Mouse (Mus musculus): ENCODE results near the gene Ankrd6.

The Ankrd6 gene

GRCm38 (mm10) chr4:32853609-32854188, 96.9 kb downstream of the Ankrd6 start:
- no peak for DNase-seq

- no peak for DNase-seq
These were observed 97.8 kb downstream of the Ankrd6 start for GRCm38 (mm10) chr4:32852819-32853218.

- no peak for DNase-seq
These were observed 98.3 kb downstream of the Ankrd6 start for GRCm38 (mm10) chr4:32852294-32852693.

GRCm38 (mm10) chr4:32838401-32838800, 112.2 kb downstream of the Ankrd6 start:
- no peak for DNase-seq

- no peak for DNase-seq
These were observed 114.6 kb downstream of the Ankrd6 start for GRCm38 (mm10) chr4:32836071-32836470.

- no peak for DNase-seq
These were observed 116.1 kb downstream of the Ankrd6 start for GRCm38 (mm10) chr4:32834541-32834940.

- no peak for DNase-seq
These were observed 117.0 kb downstream of the Ankrd6 start for GRCm38 (mm10) chr4:32833494-32834282.

GRCm38 (mm10) chr4:32829316-32829715, 121.3 kb downstream of the Ankrd6 start:
- DNase-seq: no peak

- DNase-seq: no peak
These were observed 122.1 kb downstream of the Ankrd6 start for GRCm38 (mm10) chr4:32828385-32829077.

GRCm38 (mm10) chr4:32826925-32827324, 123.7 kb downstream of the Ankrd6 start:
- DNase-seq: peak; percentile 24

GRCm38 (mm10) chr4:32824254-32824653, 126.4 kb downstream of the Ankrd6 start:
- peak; percentile 28 for DNase-seq

GRCm38 (mm10) chr4:32820676-32821075, 130.0 kb downstream of the Ankrd6 start:
- no peak for DNase-seq

GRCm38 (mm10) chr4:32817478-32817877, 133.2 kb downstream of the Ankrd6 start:
- DNase-seq: no peak

- DNase-seq: no peak
These were observed 150.0 kb downstream of the Ankrd6 start for GRCm38 (mm10) chr4:32800577-32801170.

- peak; percentile 88 for DNase-seq
These were observed 150.6 kb downstream of the Ankrd6 start, which contains the start of gene Lyrm2 for GRCm38 (mm10) chr4:32799966-32800576. Gene Lyrm2 (plus strand): TSS chr4:32800253.

GRCm38 (mm10) chr4:32798976-32799375, 151.7 kb downstream of the Ankrd6 start:
- DNase-seq: no peak

- DNase-seq: no peak
These were observed 161.6 kb downstream of the Ankrd6 start for GRCm38 (mm10) chr4:32789020-32789419.

GRCm38 (mm10) chr4:32787110-32787509, 163.5 kb downstream of the Ankrd6 start:
- DNase-seq: no peak

GRCm38 (mm10) chr4:32779996-32780395, 170.6 kb downstream of the Ankrd6 start:
- no peak for DNase-seq

GRCm38 (mm10) chr4:32770284-32770810, 180.3 kb downstream of the Ankrd6 start:
- DNase-seq: no peak

GRCm38 (mm10) chr4:32768046-32768445, 182.6 kb downstream of the Ankrd6 start:
- no peak for DNase-seq

GRCm38 (mm10) chr4:32767471-32767870, 183.2 kb downstream of the Ankrd6 start:
- DNase-seq: peak; percentile 31

GRCm38 (mm10) chr4:32757430-32757829, 193.2 kb downstream of the Ankrd6 start:
- DNase-seq: no peak

Measured in kidney, adult 18-20 months (tissue).